Mouse (Mus musculus): ENCODE results near the gene Sebox.

Gene Sebox

DNA sequence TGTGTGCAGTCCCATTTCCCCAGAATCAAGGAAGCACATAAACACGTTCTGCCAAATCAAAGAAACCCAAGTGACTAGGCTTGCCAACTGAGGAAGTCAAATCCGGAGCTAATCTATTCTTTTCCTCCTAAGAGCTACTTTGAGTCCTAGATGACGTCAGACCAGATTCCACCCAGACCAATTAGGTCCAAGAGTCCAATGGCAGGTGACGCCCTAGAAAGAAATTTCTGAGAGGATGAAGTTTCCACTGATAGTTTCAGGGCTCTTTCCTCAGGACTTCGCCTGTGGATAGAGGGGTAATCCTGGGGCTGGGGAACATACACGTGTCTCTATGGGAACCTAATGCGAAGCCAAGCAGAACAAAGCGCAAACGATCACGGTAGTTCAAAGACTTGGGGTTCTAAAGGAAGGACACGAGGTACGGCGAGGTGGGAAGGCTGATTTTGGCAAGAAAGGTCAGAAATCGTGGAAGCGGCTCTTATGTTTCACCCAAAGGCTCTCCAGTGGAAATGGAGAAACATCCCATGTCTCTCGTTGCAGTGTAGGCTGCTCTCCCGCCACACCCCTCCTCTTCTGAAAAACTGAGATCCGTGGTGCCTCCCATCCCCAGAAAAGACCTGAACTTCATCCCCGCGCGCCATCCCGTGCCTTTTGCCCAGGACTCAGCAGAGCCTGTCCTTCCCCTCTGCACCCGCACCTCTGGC, 32.3 kb downstream of the Sebox start:
- peak; percentile 30 for DNase-seq (ENCODE audit: low spot score)

DNA sequence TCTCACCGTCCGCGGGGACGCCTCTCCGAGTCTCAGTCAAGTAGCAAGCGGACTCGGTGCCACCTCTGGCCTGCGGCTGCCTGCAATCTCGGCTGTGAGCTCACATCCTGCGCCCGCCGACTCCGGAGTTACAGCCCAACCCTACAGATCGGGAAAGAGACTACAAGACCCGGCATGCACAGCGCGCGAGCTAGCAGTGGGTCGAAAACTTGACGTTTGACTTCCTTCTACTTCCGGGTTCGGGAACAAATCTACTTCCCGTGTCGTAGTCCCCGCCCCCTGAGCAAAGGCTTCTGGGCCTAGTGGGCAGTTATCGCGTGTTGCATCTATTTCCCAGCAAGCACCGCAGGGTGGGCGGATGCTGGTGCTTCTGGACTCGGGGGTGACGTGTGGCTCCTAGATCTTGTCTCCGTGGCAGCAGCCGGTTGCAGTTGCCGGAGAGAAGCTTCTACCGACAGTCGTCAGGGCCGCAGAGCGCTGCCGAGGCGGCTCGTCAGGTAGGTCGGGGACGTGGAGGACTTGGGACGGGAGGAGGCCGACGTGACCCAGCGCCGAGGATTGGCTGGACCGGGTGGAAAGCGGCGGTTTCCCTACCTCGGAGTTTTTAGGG, 32.9 kb downstream of the Sebox start, which contains the start of the genes Tnfaip1 and Ift20:
TSS of gene Tnfaip1 (minus strand) at position 253 of the 610 bp plus-strand sequence.
TSS of gene Ift20 (plus strand) at position 282 of the 610 bp plus-strand sequence.
- peak; percentile 100 for DNase-seq (ENCODE audit: low spot score)

GRCm38 (mm10) chr11:78536690-78537084, 33.4 kb downstream of the Sebox start:
- no peak for DNase-seq (ENCODE audit: low spot score)

DNA sequence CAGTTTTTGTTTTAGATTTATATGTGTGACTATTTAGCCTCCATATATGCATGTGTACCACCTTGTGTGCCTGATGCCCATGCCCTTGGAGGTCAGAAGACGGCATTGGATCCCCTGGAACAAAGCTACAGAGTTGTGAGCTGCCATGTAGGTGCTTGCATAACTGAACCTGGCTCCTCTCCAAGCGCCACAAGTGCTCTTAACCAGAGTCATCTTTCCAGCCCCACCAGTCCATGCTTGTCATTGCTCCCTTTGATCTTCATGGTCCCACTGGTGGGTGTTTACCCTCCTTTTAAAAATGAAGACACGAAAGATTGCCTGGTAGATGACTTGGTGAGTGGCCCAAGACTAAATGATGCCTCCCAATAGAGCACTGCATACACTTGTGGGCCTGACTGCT, 37.1 kb downstream of the Sebox start:
- DNase-seq (ENCODE audit: low spot score): no peak

- DNase-seq (ENCODE audit: low spot score): no peak
Measured at GRCm38 (mm10) chr11:78544449-78545111, 41.3 kb downstream of the Sebox start.

DNA sequence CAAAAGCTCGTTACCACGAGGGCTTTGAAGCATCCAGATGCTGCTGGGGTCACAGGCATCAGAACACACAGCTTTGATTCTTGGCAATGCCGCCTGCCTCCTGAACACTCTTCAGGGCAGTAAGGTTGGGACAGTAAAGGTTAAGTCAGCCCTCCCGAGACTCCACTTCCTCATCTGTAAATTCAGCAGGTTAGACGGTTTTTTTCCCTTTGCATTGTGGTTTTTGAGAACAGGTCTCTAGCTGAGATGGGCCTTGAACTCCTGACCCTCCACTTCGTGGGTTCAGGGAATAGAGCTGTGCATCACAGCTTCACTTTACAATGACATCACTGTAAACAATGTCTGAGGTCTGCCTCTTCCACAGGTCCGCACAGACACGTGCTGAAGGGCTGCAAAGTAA, 41.9 kb downstream of the Sebox start:
- no peak for DNase-seq (ENCODE audit: low spot score)

GRCm38 (mm10) chr11:78547718-78548460, 44.6 kb downstream of the Sebox start:
- DNase-seq (ENCODE audit: low spot score): no peak

DNA sequence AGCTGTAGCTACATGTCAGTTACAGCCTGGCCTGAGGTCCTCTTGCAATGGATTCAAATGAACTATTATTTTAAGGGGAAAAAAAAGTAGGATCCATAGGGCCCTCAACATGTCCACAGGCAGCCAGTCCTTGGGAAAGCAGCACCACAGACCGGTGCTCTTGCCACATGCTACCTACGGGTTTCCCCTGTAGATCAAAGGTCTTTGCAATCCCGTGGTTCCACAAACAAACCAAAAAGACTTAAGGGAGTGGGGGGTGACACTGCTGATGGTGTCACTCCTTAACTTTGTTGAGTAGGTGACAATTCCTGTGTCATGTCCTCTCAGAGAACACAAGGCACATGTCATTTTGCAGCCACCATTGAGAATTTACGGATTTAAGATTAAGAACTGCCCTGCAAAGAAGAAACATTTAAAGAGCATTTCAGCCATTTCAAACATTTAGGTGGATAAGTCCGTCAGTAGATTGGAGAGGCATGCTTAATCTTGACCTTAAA, 46.3 kb downstream of the Sebox start:
- DNase-seq (ENCODE audit: low spot score): peak; percentile 11

DNA sequence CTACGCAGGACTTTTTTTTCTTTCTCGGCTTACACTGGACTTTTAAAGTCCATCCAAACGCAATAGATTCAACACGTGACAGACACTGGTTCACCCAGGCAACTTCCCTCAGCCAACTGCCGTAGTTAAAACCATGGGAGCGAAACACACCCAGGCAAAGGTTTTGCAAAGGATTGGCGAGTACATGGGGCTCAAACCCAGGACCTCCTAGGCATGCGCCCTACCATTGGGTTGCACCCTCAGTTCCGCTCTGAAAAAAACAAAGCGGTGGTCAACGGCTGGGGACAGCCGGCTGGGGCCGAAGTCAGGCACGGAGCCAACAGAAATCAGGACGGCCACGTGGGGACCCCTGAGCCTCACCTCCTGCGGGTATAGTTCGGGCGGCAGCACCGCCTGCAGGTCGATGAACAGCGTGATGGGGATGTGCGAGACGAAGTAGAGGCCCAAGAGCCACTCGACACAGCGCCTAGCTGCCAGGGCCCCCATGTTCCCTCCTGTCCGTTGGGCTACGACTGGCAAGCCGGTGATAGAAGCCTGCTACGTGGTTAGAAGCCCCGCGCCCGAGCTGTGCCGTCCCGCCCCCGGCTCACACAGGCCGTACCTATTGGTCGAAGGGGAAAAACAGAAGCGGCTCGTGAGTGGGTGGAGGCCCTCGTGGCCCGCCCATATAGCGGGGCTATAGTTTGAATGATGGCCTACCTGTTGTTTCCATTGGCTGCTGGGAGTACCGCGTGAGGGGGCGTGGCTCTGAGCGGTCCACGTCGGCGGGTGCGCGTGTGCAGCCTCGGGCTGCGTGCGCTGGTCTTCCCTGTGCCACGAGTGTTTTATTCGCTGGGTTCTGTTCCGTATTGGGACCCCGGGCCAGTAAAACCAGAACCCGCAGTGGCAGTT, 47.2 kb downstream of the Sebox start, which contains the start of gene Tmem97:
TSS of gene Tmem97 (minus strand) at position 610 of the 891 bp plus-strand sequence.
- peak; percentile 96 for DNase-seq (ENCODE audit: low spot score)

DNA sequence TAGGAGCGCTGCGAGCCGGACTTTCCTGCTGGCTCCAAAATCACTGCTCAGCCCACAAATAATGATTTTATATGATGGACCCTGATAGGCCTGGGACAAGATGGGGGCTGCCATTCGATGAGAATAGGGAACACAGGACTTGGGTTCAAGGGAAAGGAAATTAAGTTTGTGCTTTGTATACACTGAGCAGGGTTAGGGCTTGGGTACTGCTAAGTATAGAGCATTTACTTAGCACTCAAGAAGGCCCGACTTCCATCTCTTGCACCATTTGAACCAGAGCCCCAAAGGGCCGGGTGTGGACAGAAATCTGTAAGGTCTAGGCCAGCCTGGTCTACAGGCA, 47.8 kb downstream of the Sebox start:
- no peak for DNase-seq (ENCODE audit: low spot score)
